Mouse (Mus musculus) midbrain, embryonic 12.5 days (tissue): Measurements from ENCODE around the gene Zbtb8a. TPM values are rescaled to one million over a fixed set of nuclear protein-coding genes. Genes with fewer than 3 reads are reported as not detected.

Source experiments
- ATAC-seq: fragments of 200-750 bp; cut with Nextera tagmentation; 2 replicates; pipeline ENCODE4 v1.8.0; 2017; ENCODE audit warnings: low read depth, moderate TSS enrichment, moderate library complexity; ENCODE audit not compliant: low FRiP score
- H3K27ac ChIP-seq: fragments of 300-500 bp; sonication (generic); replicated peaks from 2 replicates; pipeline ENCODE4 v1.5.1; 2016; ENCODE audit warnings: mild to moderate bottlenecking
- H3K27me3 ChIP-seq: fragments of 300-500 bp; sonication (generic); 2 replicates; pipeline ENCODE4 v1.6.1; 2016; ENCODE audit warnings: mild to moderate bottlenecking
- H3K36me3 ChIP-seq: fragments of 300-500 bp; sonication (generic); 2 replicates; pipeline ENCODE4 v1.6.1; 2016
- H3K4me1 ChIP-seq: fragments of 300-500 bp; sonication (generic); 2 replicates; pipeline ENCODE4 v1.6.1; 2016
- H3K4me2 ChIP-seq: fragments of 300-500 bp; sonication (generic); replicated peaks from 2 replicates; pipeline ENCODE4 v1.6.1; 2016; ENCODE audit warnings: mild to moderate bottlenecking, moderate library complexity
- H3K4me3 ChIP-seq: fragments of 300-500 bp; sonication (generic); 2 replicates; pipeline ENCODE4 v1.5.1; 2016; ENCODE audit warnings: mild to moderate bottlenecking
- H3K9ac ChIP-seq: fragments of 300-500 bp; sonication (generic); replicated peaks from 2 replicates; pipeline ENCODE4 v1.6.1; 2016; ENCODE audit warnings: mild to moderate bottlenecking, moderate library complexity
- H3K9me3 ChIP-seq: fragments of 300-500 bp; sonication (generic); 2 replicates; pipeline ENCODE4 v1.6.1; 2016; ENCODE audit warnings: mild to moderate bottlenecking
- WGBS: fragments of 180-500 bp; shearing (Covaris S2); methylation state at CpG from one replicate; pipeline ENCODE4 v1.1.7; 2016; 5-methylcytosine and 5-hydroxymethylcytosine counted together
- polyA plus RNA-seq: library from polyadenylated mRNA; unstranded; fragments of >200 nt; fragmentation: Nextera tagmentation; extraction: Ambion mirVana; gene quantifications from 2 replicates; pipeline ENCODE4 v1.2.1, GENCODE M21; 2016

Gene Zbtb8a
- polyA plus RNA-seq, 1 experiment from 2014 or later, result 12.1 TPM

DNA sequence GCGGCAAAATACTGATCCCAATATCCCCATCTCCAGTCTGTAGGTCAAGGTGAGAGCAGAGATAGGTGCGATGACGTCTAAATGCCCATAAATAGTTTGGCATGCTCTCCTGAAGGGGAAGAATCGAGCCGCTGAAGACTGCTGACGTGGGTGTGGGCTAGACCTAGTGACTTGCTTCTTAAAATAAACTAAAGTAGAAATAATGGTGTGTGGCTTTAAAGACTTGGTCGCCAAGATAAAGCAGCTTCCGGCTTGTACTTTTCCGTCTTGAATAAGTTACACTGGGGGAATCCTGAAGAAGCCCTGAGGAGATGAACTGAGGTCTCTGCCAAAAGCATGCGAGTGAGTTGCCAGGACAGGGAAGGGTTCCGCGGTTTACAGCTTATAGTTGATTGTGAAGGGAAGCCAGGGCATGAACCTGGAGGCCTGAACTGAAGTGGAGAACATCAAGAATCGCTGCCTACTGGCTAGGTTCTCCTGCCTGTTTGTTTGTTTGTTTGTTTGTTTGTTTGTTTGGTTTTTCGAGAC is 12.4 kb upstream of the Zbtb8a start:
- Histone ChIP-seq H3K9me3 (no peaks in the 10 kb centered on the region), H3K27ac (no peak overlapping the region), H3K4me2 (no peak overlapping the region), H3K36me3 (no peaks in the 10 kb centered on the region), H3K4me3 (no peak overlapping the region), H3K4me1 (peaks cover 8% of the 10 kb centered on the region; the same call in 1 of the 2 replicates), H3K27me3 (no peaks in the 10 kb centered on the region), H3K9ac (no peak overlapping the region)
- ATAC-seq, result no peak
- WGBS, result 90% methylated on average over 14 of the region's 14 CpGs

DNA sequence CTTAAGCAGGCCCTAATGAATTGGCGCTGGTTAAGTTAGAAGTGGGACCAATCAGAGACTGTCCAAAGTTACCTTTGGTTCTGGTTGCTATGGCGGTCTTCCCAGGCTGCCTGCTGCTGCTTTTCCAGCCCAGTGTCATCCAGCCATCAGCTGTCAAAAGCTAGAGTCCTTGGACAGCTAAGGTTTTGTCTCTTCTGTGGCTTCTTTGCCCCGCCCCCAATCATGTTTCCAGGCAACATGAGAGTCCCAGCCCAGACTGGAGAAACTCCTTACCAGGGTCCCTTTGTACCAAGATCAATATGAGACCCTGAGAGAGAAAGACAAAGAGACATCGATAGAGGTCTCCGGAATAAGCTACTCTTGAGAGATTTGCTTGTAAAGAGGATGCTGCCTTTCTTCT is 10.5 kb upstream of the Zbtb8a start:
- Histone ChIP-seq H3K9me3 (no peaks in the 10 kb centered on the region), H3K4me3 (no peak overlapping the region), H3K9ac (no peak overlapping the region), H3K27ac (no peak overlapping the region), H3K4me1 (peaks cover 8% of the 10 kb centered on the region; the same call in 1 of the 2 replicates), H3K36me3 (no peaks in the 10 kb centered on the region), H3K27me3 (no peaks in the 10 kb centered on the region), H3K4me2 (no peak overlapping the region)
- no peak for ATAC-seq
- 62% methylated on average over 5 of the region's 5 CpGs for WGBS

DNA sequence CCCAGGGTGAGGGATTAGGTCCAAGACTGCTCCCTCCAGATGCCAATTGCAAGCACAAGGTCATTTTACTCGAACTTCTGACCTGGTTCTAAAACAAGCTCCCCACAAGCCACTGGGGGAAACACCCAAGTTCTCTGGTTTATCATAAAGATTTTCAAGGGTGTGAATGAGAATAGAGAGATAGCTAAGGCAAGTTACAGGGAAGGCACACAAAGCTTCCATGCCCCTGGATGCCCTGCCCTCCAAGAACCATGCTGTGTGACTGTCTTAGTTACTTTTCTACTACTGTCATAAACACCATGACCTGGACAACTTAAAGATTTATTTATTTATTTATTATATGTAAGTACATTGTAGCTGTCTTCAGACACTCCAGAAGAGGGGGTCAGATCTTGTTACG is 9.1 kb upstream of the Zbtb8a start:
- H3K9me3 ChIP-seq, result no peaks in the 10 kb centered on the region
- 87% methylated on average over 2 of the region's 2 CpGs for WGBS
- H3K4me2 ChIP-seq, result no peak overlapping the region
- ATAC-seq, result no peak
- H3K27me3 ChIP-seq, result no peaks in the 10 kb centered on the region
- no peak overlapping the region for H3K27ac ChIP-seq
- H3K36me3 ChIP-seq, result no peaks in the 10 kb centered on the region
- H3K4me1 ChIP-seq, result peaks cover 6% of the 10 kb centered on the region; the same call in 1 of the 2 replicates
- no peak overlapping the region for H3K4me3 ChIP-seq
- no peak overlapping the region for H3K9ac ChIP-seq

DNA sequence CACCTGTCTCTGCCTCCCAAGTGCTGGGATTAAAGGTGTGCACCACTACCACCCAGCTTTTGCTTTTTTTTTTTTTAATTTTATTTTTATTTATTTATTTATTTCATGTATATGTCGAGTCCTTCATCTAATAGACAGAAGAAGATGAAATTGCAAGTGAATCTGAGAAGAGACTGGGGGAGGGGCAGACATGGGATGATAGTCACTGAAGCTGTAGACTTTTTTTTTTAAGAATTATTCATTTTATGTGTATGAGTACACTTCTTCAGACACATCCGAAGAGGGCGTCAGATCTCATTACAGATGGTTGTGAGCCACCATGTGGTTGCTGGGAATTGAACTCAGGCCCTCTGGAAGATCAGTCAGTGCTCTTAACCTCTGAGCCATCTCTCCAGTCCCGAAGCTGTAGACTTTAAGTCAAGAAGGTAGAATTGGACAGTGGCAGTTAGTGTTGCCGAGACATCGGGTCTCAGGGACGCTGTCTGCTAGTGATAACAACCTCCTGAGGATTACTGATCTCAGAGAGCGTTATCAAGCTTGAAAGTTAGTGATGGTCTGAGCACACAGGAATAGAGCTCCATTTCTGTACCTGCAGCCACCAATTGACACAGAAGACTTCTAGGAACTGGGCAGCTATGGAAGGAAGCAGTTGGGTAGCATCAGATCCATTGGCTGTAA is 8.5 kb upstream of the Zbtb8a start:
- WGBS, result 87% methylated on average over 8 of the region's 8 CpGs
- Histone ChIP-seq H3K4me3 (no peak overlapping the region), H3K4me1 (peaks cover 6% of the 10 kb centered on the region; the same call in 1 of the 2 replicates)

DNA sequence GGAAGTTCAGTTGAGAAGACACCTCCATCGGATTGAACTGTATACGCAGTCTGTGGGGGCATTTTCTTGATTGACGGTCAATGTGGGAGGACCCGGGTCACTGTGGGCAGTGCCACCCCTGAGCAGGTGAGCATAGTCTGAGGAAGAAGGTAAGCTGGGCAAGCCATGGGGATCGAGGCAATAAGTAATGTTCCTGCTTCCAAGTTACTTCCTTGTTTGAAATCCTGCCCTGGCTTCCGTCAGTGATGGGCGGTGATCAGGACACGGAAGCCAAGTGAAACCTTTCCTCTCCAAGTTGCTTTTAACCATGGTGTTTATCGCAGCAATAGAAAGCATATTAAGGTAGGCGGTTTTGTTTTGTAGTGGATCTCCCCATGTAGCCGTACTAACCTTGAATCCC is 7.8 kb upstream of the Zbtb8a start:
- Histone ChIP-seq H3K4me3 (no peak overlapping the region), H3K9me3 (no peaks in the 10 kb centered on the region), H3K36me3 (no peaks in the 10 kb centered on the region), H3K27me3 (no peaks in the 10 kb centered on the region), H3K4me2 (no peak overlapping the region), H3K4me1 (peaks cover 6% of the 10 kb centered on the region; the same call in 1 of the 2 replicates), H3K27ac (no peak overlapping the region), H3K9ac (no peak overlapping the region)
- 92% methylated on average over 11 of the region's 11 CpGs for WGBS
- no peak for ATAC-seq

More for the DNA sequence above, 8.5 kb upstream of the Zbtb8a start:
- no peak for ATAC-seq
- Histone ChIP-seq H3K4me2 (no peak overlapping the region), H3K27ac (no peak overlapping the region), H3K27me3 (no peaks in the 10 kb centered on the region), H3K9me3 (no peaks in the 10 kb centered on the region), H3K9ac (no peak overlapping the region), H3K36me3 (no peaks in the 10 kb centered on the region)

DNA sequence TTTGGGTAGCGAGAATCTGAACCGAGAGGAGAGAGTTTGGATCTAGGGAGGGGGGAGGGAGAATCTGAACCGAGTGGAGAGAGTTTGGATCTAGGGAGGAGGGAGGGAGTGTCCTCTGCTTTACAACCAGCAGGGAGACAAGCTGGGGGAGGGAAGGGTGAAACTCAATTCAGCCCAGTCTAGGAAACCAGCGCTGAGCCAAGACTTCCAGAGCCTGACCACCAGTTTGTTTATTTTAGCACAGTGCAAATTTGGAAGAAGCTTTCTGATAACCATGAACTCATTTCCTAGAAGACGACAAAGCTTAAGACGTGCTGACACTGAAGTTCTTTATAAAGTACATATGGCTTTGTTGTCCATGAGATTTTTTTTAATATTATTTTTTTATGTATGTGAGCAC is 6.5 kb upstream of the Zbtb8a start:
- ATAC-seq, result no peak
- no peak overlapping the region for H3K27ac ChIP-seq
- no peak overlapping the region for H3K4me2 ChIP-seq
- H3K9ac ChIP-seq, result no peak overlapping the region
- H3K4me3 ChIP-seq, result no peak overlapping the region
- H3K27me3 ChIP-seq, result peaks cover 6% of the 10 kb centered on the region
- peaks cover 6% of the 10 kb centered on the region; the same call in 1 of the 2 replicates for H3K4me1 ChIP-seq
- 41% methylated on average over 6 of the region's 6 CpGs for WGBS
- no peaks in the 10 kb centered on the region for H3K36me3 ChIP-seq
- H3K9me3 ChIP-seq, result no peaks in the 10 kb centered on the region

DNA sequence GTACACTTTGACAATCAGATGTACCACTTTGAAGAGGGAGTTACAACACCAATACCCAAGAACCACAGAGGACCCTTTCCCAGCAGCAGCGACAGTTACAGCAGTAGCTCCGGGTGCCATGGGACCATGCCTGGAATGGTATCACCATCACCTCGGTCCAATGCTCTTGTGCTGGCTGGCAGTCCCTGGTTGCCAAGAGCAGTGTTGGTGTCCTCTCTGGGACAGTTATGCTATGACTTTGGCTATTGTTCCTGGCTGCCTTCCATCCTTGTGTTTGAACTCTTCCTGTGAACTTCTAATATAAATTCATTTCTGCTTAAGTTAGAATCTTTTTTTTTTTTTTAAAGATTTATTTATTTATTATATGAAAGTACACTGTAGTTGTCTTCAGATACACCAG is 5.7 kb upstream of the Zbtb8a start:
- 90% methylated on average over 3 of the region's 3 CpGs for WGBS

DNA sequence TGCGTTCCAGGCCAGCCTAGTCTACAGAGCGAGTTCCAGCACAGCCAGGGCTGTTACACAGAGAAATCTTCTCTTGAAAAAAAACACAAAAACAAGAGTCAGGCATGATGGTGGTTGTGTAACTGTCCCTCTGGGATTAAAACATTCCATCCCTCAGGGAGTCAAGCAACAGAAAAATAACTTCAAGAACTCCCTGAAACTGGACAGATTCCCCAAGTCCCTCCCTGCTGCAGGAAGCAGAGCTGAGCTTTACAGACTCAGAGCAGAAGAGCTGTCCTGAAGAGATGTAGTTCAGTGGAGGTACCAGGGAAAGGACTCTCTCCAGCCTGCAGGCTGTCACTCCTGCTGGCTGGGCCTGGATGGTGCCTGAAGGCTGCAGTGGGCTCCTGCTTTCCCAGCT is 4.6 kb upstream of the Zbtb8a start:
- H3K4me2 ChIP-seq, result no peak overlapping the region
- no peak overlapping the region for H3K4me3 ChIP-seq
- H3K9me3 ChIP-seq, result no peaks in the 10 kb centered on the region
- H3K27ac ChIP-seq, result no peak overlapping the region
- H3K9ac ChIP-seq, result no peak overlapping the region
- H3K36me3 ChIP-seq, result no peaks in the 10 kb centered on the region
- H3K27me3 ChIP-seq, result peaks cover 20% of the 10 kb centered on the region
- 96% methylated on average over 2 of the region's 2 CpGs for WGBS
- 0 out of 2 replicates have a peak, but pooled peaks cover 4% of the 10 kb centered on the region for H3K4me1 ChIP-seq
- no peak for ATAC-seq

More for the DNA sequence above, 5.7 kb upstream of the Zbtb8a start:
- no peak for ATAC-seq
- Histone ChIP-seq H3K27ac (no peak overlapping the region), H3K9ac (no peak overlapping the region), H3K4me3 (no peak overlapping the region), H3K4me2 (no peak overlapping the region), H3K9me3 (no peaks in the 10 kb centered on the region), H3K4me1 (peaks cover 6% of the 10 kb centered on the region; the same call in 1 of the 2 replicates), H3K27me3 (peaks cover 12% of the 10 kb centered on the region), H3K36me3 (no peaks in the 10 kb centered on the region)

DNA sequence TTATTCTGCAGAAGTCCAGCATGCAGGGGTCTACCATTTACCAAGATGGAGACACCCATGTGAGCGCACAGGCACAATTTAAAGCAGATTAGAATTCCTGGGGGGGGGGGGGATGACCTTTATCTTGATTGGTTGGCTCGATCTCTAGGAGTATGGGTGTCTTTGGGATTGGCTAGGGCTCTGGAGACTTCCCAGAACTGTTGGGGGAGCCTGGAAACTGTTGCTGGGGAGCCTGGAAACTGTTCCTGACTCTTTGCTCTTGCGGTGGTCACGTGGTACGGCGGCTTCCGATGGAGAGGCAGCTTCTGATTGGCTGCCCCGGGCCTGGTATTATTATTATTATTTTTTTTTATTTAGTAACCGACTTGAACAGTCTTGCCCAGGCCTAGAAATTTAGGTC is 4.1 kb upstream of the Zbtb8a start:
- no peak overlapping the region for H3K4me3 ChIP-seq
- H3K27me3 ChIP-seq, result peaks cover 22% of the 10 kb centered on the region
- H3K4me2 ChIP-seq, result no peak overlapping the region
- H3K9me3 ChIP-seq, result no peaks in the 10 kb centered on the region
- no peak overlapping the region for H3K27ac ChIP-seq
- no peaks in the 10 kb centered on the region for H3K36me3 ChIP-seq
- WGBS, result 87% methylated on average over 9 of the region's 9 CpGs
- ATAC-seq, result no peak
- 0 out of 2 replicates have a peak, but pooled peaks cover 4% of the 10 kb centered on the region for H3K4me1 ChIP-seq
- H3K9ac ChIP-seq, result no peak overlapping the region

DNA sequence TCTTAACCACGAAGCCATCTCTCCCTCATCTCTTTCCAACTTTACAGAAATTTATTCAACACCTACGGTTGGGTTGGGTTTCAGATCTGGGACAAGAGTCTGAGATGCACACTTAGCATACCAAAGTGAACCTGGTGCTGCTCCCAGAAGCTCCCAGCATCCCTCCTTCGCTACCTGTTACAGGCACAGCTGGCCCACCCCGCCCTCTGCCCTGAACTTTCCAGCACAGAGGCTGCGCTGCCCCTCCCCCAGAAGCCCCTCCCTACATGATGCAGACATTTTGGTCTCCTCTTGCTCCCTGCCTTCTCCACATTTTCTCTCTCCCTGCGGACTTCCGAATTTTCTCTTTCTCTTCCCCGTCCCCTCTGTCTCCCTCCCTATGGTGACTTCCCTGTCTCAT is 3.2 kb upstream of the Zbtb8a start:
- H3K9me3 ChIP-seq, result no peaks in the 10 kb centered on the region
- H3K4me2 ChIP-seq, result no peak overlapping the region
- 79% methylated on average over 8 of the region's 8 CpGs for WGBS
- peaks cover 29% of the 10 kb centered on the region for H3K27me3 ChIP-seq
- no peak for ATAC-seq
- H3K9ac ChIP-seq, result no peak overlapping the region
- H3K27ac ChIP-seq, result no peak overlapping the region
- H3K4me1 ChIP-seq, result peaks cover 12% of the 10 kb centered on the region; the same call in 1 of the 2 replicates
- no peaks in the 10 kb centered on the region for H3K36me3 ChIP-seq
- H3K4me3 ChIP-seq, result no peak overlapping the region

DNA sequence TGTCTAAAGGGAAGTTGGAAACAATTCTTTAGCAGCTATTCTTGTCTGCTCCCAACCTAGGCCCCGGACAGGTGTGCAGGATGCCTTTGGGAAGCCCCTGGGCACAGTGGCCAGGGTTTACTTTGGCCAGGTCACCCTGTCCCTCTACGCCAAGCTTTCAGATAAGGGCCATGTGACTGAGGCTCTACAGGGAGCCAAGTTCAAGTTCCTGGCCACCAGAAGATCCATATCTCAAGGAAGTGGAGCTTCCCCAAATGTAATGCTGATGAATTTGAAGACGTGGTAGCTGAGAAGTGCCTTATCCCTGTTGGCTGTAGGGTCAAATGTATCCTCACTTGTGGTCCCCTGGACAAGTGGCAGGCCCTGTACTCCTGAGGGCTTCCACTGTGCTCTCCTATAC is 1.9 kb upstream of the Zbtb8a start:
- Histone ChIP-seq H3K4me2 (no peak overlapping the region), H3K9ac (no peak overlapping the region), H3K27ac (no peak overlapping the region), H3K27me3 (peaks cover 42% of the 10 kb centered on the region), H3K4me1 (peaks cover 20% of the 10 kb centered on the region), H3K4me3 (no peak overlapping the region), H3K9me3 (no peaks in the 10 kb centered on the region), H3K36me3 (no peaks in the 10 kb centered on the region)
- ATAC-seq, result no peak
- WGBS, result 89% methylated on average over 3 of the region's 3 CpGs

DNA sequence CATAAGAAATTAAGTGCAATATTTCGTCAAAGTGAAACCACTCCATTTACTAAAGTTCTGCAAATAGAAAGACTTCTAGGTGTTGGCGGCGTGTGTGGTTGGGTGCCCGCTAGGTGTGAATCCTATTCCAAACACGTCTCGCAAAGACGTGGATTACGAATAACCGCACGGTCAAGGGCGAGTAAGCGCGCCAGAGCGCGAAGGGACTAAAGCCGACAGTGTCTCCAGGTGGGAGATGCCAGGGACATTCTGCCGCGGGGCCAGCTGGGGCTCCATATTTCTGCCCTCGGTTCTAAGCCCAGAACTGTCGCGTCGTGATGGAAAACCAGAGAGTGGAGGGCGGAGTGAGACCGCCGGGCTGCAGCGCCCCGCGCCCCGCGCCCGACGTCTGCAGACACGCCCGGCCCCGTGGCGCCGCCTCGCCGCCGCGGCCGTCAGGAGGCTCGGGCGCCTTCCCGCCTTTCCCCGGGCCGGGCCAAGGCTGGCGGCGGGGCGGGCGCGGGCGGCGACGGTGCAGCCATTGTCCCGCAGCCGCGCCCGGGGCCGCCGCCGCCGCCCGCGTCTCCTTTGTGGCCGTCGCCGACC is 863 bp downstream of the Zbtb8a start:
- Histone ChIP-seq H3K36me3 (no peaks in the 10 kb centered on the region), H3K9ac (peak overlapping the region; percentile 84), H3K4me1 (peaks cover 24% of the 10 kb centered on the region), H3K4me3 (peak overlapping the region; percentile 79), H3K4me2 (peak overlapping the region; percentile 65), H3K27ac (peak overlapping the region; percentile 83), H3K9me3 (no peaks in the 10 kb centered on the region), H3K27me3 (peaks cover 43% of the 10 kb centered on the region)
- under 1% methylated on average over 46 of the region's 68 CpGs for WGBS
- ATAC-seq, result peak; percentile 56
